Comparison of ENCODE assay signal across 38 mouse cellular contexts in the genomic region with DNA sequence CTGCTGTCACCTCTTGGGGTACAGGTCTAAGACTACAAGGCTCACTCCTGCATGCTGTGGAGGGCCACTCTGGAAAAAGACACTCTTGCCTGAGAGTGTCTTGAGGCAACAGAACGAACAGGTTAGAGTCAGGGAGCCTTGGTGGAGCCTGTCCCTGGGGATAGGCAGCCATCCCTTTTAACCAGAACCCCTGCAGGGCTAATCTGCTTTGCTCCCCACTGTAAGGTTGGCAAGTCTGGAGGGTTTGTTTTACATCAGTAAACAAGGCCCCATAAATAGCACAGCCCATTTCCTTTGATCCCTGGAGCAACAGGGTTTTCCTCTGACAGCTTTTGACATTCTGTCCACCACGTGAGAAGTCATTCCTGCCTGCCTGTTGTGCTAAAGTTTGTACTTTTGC. TPM values are rescaled to one million over a fixed set of nuclear protein-coding genes. Genes with fewer than 3 reads are reported as not detected.
DNase-seq lines count a peak whose midpoint lies in the region; ATAC-seq lines count a peak whose summit lies in the region.
"Had no signal": no experiment of that assay in that cellular context is flagged by ENCODE, and none has a peak within 500 bp of the region (broad histone marks: within the 10 kb centered on the region; RNA-seq: fewer than 3 reads in every experiment).

No protein-coding gene starts in this region.

- no peaks in the 10 kb centered on the region for H3K36me3 ChIP-seq in midbrain, embryonic 14.5 days (ENCODE audit: control insufficient read depth, insufficient read depth, low read length)
- H3K36me3 ChIP-seq in midbrain, embryonic 13.5 days, result no peaks in the 10 kb centered on the region
- H3K36me3 ChIP-seq: embryonic facial prominence, embryonic 12.5 days; hindbrain, embryonic 13.5 days; midbrain, embryonic 15.5 days had no signal

- ATAC-seq in midbrain, embryonic 14.5 days (ENCODE audit: low FRiP score, low TSS enrichment), result no peak
- no peak for ATAC-seq in midbrain, embryonic 13.5 days
- ATAC-seq: forebrain, embryonic 14.5 days; intestine, embryonic 16.5 days; midbrain, embryonic 15.5 days had no signal

- H3K9ac ChIP-seq in midbrain, embryonic 14.5 days (replicated peaks; ENCODE audit: low read length), result no peak overlapping the region
- H3K9ac ChIP-seq in midbrain, embryonic 13.5 days (replicated peaks), result no peak overlapping the region
- H3K9ac ChIP-seq: embryonic facial prominence, embryonic 12.5 days; hindbrain, embryonic 13.5 days; midbrain, embryonic 15.5 days had no signal

- 5% methylated on average over 2 of the region's 2 CpGs for WGBS in midbrain, embryonic 14.5 days
- 8% methylated on average over 2 of the region's 2 CpGs for WGBS in midbrain, embryonic 13.5 days

- H3K27ac ChIP-seq in midbrain, embryonic 14.5 days (replicated peaks; ENCODE audit: low read depth, low read length), result no peak overlapping the region
- H3K27ac ChIP-seq in midbrain, embryonic 13.5 days, result no peak overlapping the region
- H3K27ac ChIP-seq: embryonic facial prominence, embryonic 12.5 days; gastrocnemius, adult 2 months; hindbrain, embryonic 13.5 days; kidney, postnatal 0 days; midbrain, embryonic 15.5 days had no signal

- no peaks in the 10 kb centered on the region for H3K9me3 ChIP-seq in midbrain, embryonic 14.5 days (ENCODE audit: control insufficient read depth, low read length)
- no peaks in the 10 kb centered on the region for H3K9me3 ChIP-seq in midbrain, embryonic 13.5 days
- H3K9me3 ChIP-seq: embryonic facial prominence, embryonic 12.5 days; hindbrain, embryonic 13.5 days; midbrain, embryonic 15.5 days had no signal

- no peak overlapping the region for H3K4me2 ChIP-seq in midbrain, embryonic 14.5 days (ENCODE audit: low read length)
- no peak overlapping the region for H3K4me2 ChIP-seq in midbrain, embryonic 13.5 days (replicated peaks)
- H3K4me2 ChIP-seq: embryonic facial prominence, embryonic 12.5 days; heart, embryonic 11.5 days; hindbrain, embryonic 13.5 days; midbrain, embryonic 15.5 days had no signal

- peak; percentile 15 for DNase-seq in adrenal gland, postnatal 14 days
- no peak for DNase-seq in adrenal gland, postnatal 4 days (ENCODE audit: low spot score in 2 of 2)
- DNase-seq in cerebellum, postnatal 25 days, result peak; percentile 33 to 49
- no peak for DNase-seq in cerebellum, adult 9-10 months
- peak; percentile 15 for DNase-seq in midbrain, embryonic 14.5 days
- peak; percentile 18 for DNase-seq in forelimb bud, embryonic 11.5 days (ENCODE audit: low read depth, low spot score)
- DNase-seq in right cerebral cortex, postnatal 25 days, result no peak
- DNase-seq: adrenal gland, postnatal 25 days; gastrocnemius, adult 2 months; gastrocnemius, postnatal 36 days; heart, adult 18-20 months; heart, postnatal 4 days; kidney, adult 8-10 months; liver; lung, postnatal 4 days; thymus, adult 2 months; thymus, postnatal 36 days had no signal

- H3K27me3 ChIP-seq in midbrain, embryonic 14.5 days (ENCODE audit: control insufficient read depth, insufficient read depth, low read length), result no peaks in the 10 kb centered on the region
- peaks cover 41% of the 10 kb centered on the region for H3K27me3 ChIP-seq in midbrain, embryonic 13.5 days
- H3K27me3 ChIP-seq: CH12.LX; embryonic facial prominence, embryonic 12.5 days had no signal

- no peak overlapping the region for H3K4me3 ChIP-seq in midbrain, embryonic 14.5 days (replicated peaks; ENCODE audit: low read depth, low read length)
- no peak overlapping the region for H3K4me3 ChIP-seq in midbrain, embryonic 13.5 days (replicated peaks)
- H3K4me3 ChIP-seq: embryonic facial prominence, embryonic 12.5 days; gastrocnemius, adult 2 months; hindbrain, embryonic 13.5 days; megakaryocyte, embryonic 14.5 days; midbrain, embryonic 15.5 days had no signal

- no peaks in the 10 kb centered on the region for H3K4me1 ChIP-seq in midbrain, embryonic 14.5 days (ENCODE audit: control insufficient read depth, insufficient read depth, low read length)
- H3K4me1 ChIP-seq in midbrain, embryonic 13.5 days (replicated peaks), result peaks cover 8% of the 10 kb centered on the region
- H3K4me1 ChIP-seq: midbrain, embryonic 15.5 days had no signal

RNA-seq across cellular contexts. Expression of a gene that starts 20.1 kb away (rescaled TPM):
- total RNA-seq in adrenal gland, postnatal 14 days (2021), result not detected in 2 replicates
- total RNA-seq in adrenal gland, postnatal 4 days (2021), result not detected
- 0.25 TPM in 1 of 2 replicates, not detected in the other for polyA plus RNA-seq in midbrain, embryonic 14.5 days (2014; fragmentation: Nextera tagmentation; extraction: Ambion mirVana)
- not detected in 2 replicates for polyA plus RNA-seq in midbrain, embryonic 13.5 days (2015; fragmentation: Nextera tagmentation; extraction: Ambion mirVana)
- total RNA-seq: adrenal gland, postnatal 25 days; CH12.LX; ES-E14; gastrocnemius, adult 2 months; gastrocnemius, postnatal 36 days; heart, adult 18-20 months; heart, postnatal 4 days; left cerebral cortex, adult 18-20 months; left cerebral cortex, postnatal 14 days; neutrophil, adult 5-6 weeks had no signal
- polyA plus RNA-seq: C2C12; forebrain, embryonic 14.5 days; heart, embryonic 16.5 days; hindbrain, embryonic 13.5 days; intestine, embryonic 16.5 days; large intestine, adult 2 months; limb, embryonic 11.5 days; liver, embryonic 16.5 days; lung, embryonic 16.5 days; midbrain, embryonic 15.5 days; neural tube, embryonic 11.5 days; thymus, adult 2 months had no signal

Comparison
In these comparisons a context has a peak if more than half of its experiments do, and no peak if none do; other contexts are left out.
1. DNase-seq: peak in adrenal gland, postnatal 14 days (single experiment), cerebellum, postnatal 25 days (2 of 2), midbrain, embryonic 14.5 days (single experiment) and forelimb bud, embryonic 11.5 days (single experiment); none in adrenal gland, postnatal 4 days (0 of 2), cerebellum, adult 9-10 months (single experiment) and right cerebral cortex, postnatal 25 days (single experiment).